Mouse (Mus musculus) midbrain, embryonic 15.5 days (tissue): Measurements from ENCODE around the gene Slx4. TPM values are rescaled to one million over a fixed set of nuclear protein-coding genes. Genes with fewer than 3 reads are reported as not detected.

Experiments used
- ATAC-seq: fragments of 200-750 bp; cut with Nextera tagmentation; replicated peaks from 2 replicates; pipeline ENCODE4 v1.8.0; 2017; ENCODE audit warnings: moderate TSS enrichment
- H3K27ac ChIP-seq: fragments of 300-500 bp; sonication (generic); 2 replicates; pipeline ENCODE4 v1.5.1; 2015; ENCODE audit warnings: mild to moderate bottlenecking, inconsistent platforms
- H3K27me3 ChIP-seq: fragments of 300-500 bp; sonication (generic); replicated peaks from 2 replicates; pipeline ENCODE4 v1.6.1; 2015; ENCODE audit warnings: inconsistent platforms
- H3K36me3 ChIP-seq: fragments of 300-500 bp; sonication (generic); replicated peaks from 2 replicates; pipeline ENCODE4 v1.6.1; 2015; ENCODE audit warnings: inconsistent platforms
- H3K4me1 ChIP-seq: fragments of 300-500 bp; sonication (generic); 2 replicates; pipeline ENCODE4 v1.6.1; 2015; ENCODE audit warnings: inconsistent platforms
- H3K4me2 ChIP-seq: fragments of 300-500 bp; sonication (generic); 2 replicates; pipeline ENCODE4 v1.6.1; 2015; ENCODE audit warnings: inconsistent platforms, mild to moderate bottlenecking, moderate library complexity
- H3K4me3 ChIP-seq: fragments of 300-500 bp; sonication (generic); 2 replicates; pipeline ENCODE4 v1.5.1; 2015; ENCODE audit warnings: mild to moderate bottlenecking, inconsistent platforms
- H3K9ac ChIP-seq: fragments of 300-500 bp; sonication (generic); 2 replicates; pipeline ENCODE4 v1.6.1; 2015; ENCODE audit warnings: mild to moderate bottlenecking, inconsistent platforms
- H3K9me3 ChIP-seq: fragments of 300-500 bp; sonication (generic); 2 replicates; pipeline ENCODE4 v1.6.1; 2016; ENCODE audit warnings: inconsistent platforms
- WGBS: fragments of 180-500 bp; shearing (Covaris S2); methylation state at CpG from one replicate; pipeline ENCODE4 v1.1.7; 2015; ENCODE audit warnings: mixed read lengths; 5-methylcytosine and 5-hydroxymethylcytosine counted together
- polyA plus RNA-seq: library from polyadenylated mRNA; unstranded; fragments of >200 nt; fragmentation: Nextera tagmentation; extraction: Ambion mirVana; gene quantifications from 2 replicates; pipeline ENCODE4 v1.2.1, GENCODE M21; 2015

The Slx4 gene
- 30.7 and 33.9 TPM in 2 replicates for polyA plus RNA-seq

DNA sequence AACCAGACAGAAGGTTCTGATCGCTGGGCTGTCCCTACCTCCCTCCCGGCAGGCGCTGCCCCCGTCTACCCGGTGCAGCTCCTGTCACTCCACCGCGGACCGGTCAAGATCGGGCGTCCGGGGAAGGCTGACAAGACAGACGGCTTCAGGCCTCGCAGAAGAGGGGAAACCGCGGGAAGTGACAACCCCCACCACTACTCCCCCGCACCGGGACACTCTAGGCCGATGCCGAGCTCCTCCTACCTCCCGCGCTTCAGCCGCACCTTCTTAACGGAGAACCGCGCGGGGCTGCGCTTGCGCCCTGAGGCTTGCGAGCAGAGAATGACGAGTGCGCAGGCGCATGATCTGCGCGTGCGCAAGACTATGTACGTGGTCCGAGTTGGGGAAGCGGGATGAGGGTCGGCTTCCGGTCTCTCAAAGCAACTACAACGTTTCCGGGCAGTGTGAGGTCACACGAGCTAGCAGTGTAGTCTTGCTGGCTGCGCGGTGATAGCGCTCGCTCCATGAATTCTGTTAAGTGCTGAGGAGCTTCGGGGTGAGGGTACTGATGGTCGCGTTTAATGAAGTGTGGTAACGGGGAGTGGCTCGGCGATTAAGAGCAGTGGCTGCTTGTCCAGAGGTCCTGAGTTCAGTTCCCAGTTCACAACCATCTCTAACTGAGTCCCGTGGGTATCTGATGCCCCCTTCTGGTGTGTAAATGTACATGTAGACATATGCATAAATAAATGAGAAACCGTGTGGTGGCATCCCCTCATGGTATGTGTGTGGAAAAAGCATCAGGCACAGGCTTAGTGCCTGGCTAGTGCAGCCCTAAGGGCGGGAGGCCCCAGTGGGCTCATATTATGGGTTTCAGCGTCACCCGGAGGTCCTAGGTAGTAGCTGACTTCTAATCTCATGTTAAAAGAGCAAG, at the start of gene Slx4:
Gene Slx4, minus strand, starts transcription at position 282 of the 910 bp plus-strand sequence.
- Histone ChIP-seq H3K4me3 (peak within 1 kb of the TSS; percentile 74), H3K27ac (peak within 1 kb of the TSS; percentile 84), H3K4me1 (peaks cover 19% of the 10 kb centered on the region), H3K9ac (peak within 1 kb of the TSS; percentile 86), H3K27me3 (no peaks in the 10 kb centered on the region), H3K9me3 (no peaks in the 10 kb centered on the region), H3K4me2 (peak within 1 kb of the TSS; percentile 61), H3K36me3 (peaks cover 23% of the 10 kb centered on the region; the same call in 1 of the 2 replicates)
- ATAC-seq, result peak; percentile 98
- WGBS, result 1% methylated on average over 50 of the region's 58 CpGs

DNA sequence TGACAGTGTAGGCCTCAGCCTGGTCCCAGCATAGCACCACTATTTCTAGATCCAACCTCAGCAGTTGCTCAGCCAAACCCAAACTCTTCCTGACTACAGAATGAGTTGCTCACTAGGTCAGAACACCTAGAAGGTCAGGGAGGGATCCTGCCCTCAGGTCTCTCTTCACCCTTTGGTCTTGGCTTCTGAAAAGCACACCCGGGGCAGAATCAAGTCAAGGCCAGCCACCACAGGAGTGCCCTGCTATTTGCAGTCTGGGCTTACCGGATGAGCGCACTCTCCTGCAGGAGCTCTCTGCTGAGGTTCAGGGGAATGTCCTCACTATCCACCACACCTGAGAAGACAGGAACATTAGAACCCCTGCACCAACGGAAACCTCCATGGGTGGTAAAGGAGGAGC, 49.0 kb upstream of the Slx4 start:
- no peak overlapping the region for H3K4me2 ChIP-seq
- peaks cover 32% of the 10 kb centered on the region for H3K36me3 ChIP-seq
- H3K9me3 ChIP-seq, result no peaks in the 10 kb centered on the region
- H3K9ac ChIP-seq, result no peak overlapping the region
- H3K4me3 ChIP-seq, result no peak overlapping the region
- ATAC-seq, result no peak
- no peaks in the 10 kb centered on the region for H3K27me3 ChIP-seq
- H3K27ac ChIP-seq, result no peak overlapping the region
- 92% methylated on average over 4 of the region's 4 CpGs for WGBS
- H3K4me1 ChIP-seq, result no peaks in the 10 kb centered on the region

- ATAC-seq, result no peak
- Histone ChIP-seq H3K36me3 (peaks cover 37% of the 10 kb centered on the region), H3K9me3 (no peaks in the 10 kb centered on the region), H3K27me3 (no peaks in the 10 kb centered on the region), H3K4me3 (no peak overlapping the region), H3K9ac (no peak overlapping the region), H3K4me2 (no peak overlapping the region), H3K27ac (no peak overlapping the region), H3K4me1 (no peaks in the 10 kb centered on the region)
- 80% methylated on average over 4 of the region's 4 CpGs for WGBS
Observed at GRCm38 (mm10) chr16:4045524-4045923, 42.0 kb upstream of the Slx4 start.

GRCm38 (mm10) chr16:4044093-4044492, 40.5 kb upstream of the Slx4 start:
- WGBS, result 96% methylated on average over 2 of the region's 2 CpGs
- Histone ChIP-seq H3K4me3 (no peak overlapping the region), H3K9ac (no peak overlapping the region), H3K9me3 (no peaks in the 10 kb centered on the region), H3K4me2 (no peak overlapping the region), H3K27me3 (no peaks in the 10 kb centered on the region), H3K36me3 (peaks cover 45% of the 10 kb centered on the region), H3K4me1 (no peaks in the 10 kb centered on the region), H3K27ac (no peak overlapping the region)
- ATAC-seq, result no peak

DNA sequence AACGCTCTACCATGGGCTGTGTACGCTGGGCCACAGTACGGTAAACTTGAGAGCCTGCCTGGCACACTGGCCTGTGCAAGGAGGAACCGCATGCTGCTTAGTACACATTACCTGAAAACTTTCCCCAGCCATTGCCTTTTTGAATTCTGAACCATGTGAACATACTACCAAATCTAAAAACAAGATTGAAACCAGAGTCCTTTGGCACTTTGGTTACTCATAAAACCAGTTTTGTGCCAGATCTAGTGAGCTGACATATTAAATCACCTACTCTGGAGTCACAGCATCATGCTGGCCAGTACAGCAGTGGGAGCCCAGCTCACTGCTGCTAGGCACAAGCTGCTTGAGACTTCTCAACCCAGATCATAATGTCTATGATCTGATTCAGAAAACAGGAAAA, 38.1 kb upstream of the Slx4 start:
- no peak for ATAC-seq
- Histone ChIP-seq H3K27me3 (no peaks in the 10 kb centered on the region), H3K9me3 (no peaks in the 10 kb centered on the region), H3K4me1 (no peaks in the 10 kb centered on the region), H3K9ac (no peak overlapping the region), H3K4me3 (no peak overlapping the region), H3K36me3 (peaks cover 48% of the 10 kb centered on the region), H3K27ac (no peak overlapping the region), H3K4me2 (no peak overlapping the region)
- 95% methylated on average over 4 of the region's 4 CpGs for WGBS

DNA sequence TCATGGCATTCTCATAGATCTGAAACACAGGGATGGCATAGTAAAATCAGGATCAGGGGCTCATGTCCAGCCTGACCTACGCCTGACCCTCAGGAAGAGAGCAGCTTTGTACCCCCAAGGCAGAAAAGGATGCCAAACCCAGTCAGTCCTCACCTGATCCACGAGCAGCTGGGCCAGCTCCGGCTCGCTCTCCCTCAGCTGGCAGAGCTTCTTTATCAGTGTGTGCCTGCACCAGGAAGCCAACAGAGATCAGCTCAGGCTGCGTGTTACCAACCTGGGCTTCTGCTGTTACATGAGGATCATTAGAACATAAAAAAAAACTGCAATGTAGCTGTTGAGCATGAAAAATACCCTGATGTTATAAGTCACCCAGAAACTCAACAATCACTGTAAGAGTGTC, 36.6 kb upstream of the Slx4 start:
- Histone ChIP-seq H3K4me2 (no peak overlapping the region), H3K4me3 (no peak overlapping the region), H3K9ac (no peak overlapping the region), H3K4me1 (no peaks in the 10 kb centered on the region), H3K27me3 (no peaks in the 10 kb centered on the region), H3K9me3 (no peaks in the 10 kb centered on the region), H3K36me3 (peaks cover 42% of the 10 kb centered on the region), H3K27ac (no peak overlapping the region)
- 86% methylated on average over 5 of the region's 5 CpGs for WGBS
- ATAC-seq, result no peak

GRCm38 (mm10) chr16:4037690-4038089, 34.1 kb upstream of the Slx4 start:
- Histone ChIP-seq H3K9ac (no peak overlapping the region), H3K27me3 (no peaks in the 10 kb centered on the region), H3K4me3 (no peak overlapping the region), H3K9me3 (no peaks in the 10 kb centered on the region), H3K4me1 (no peaks in the 10 kb centered on the region), H3K27ac (no peak overlapping the region), H3K36me3 (peaks cover 30% of the 10 kb centered on the region), H3K4me2 (no peak overlapping the region)
- WGBS, result 93% methylated on average over 7 of the region's 7 CpGs
- ATAC-seq, result no peak

GRCm38 (mm10) chr16:4036807-4037206, 33.2 kb upstream of the Slx4 start, which contains the start of gene Dnase1:
TSS of gene Dnase1 (plus strand) at chr16:4036942.
- H3K4me3 ChIP-seq, result no peak within 1 kb of the TSS
- no peak for ATAC-seq
- H3K36me3 ChIP-seq, result peaks cover 30% of the 10 kb centered on the region

GRCm38 (mm10) chr16:4035575-4035974, 32.0 kb upstream of the Slx4 start:
- Histone ChIP-seq H3K4me1 (no peaks in the 10 kb centered on the region), H3K9me3 (no peaks in the 10 kb centered on the region), H3K4me3 (no peak overlapping the region), H3K9ac (no peak overlapping the region), H3K36me3 (peaks cover 25% of the 10 kb centered on the region), H3K27ac (no peak overlapping the region), H3K27me3 (no peaks in the 10 kb centered on the region), H3K4me2 (no peak overlapping the region)
- no peak for ATAC-seq
- 93% methylated on average over 2 of the region's 2 CpGs for WGBS

More at GRCm38 (mm10) chr16:4036807-4037206, 33.2 kb upstream of the Slx4 start, which contains the start of gene Dnase1:
- 92% methylated on average over 5 of the region's 5 CpGs for WGBS
- Histone ChIP-seq H3K27ac (no peak within 1 kb of the TSS), H3K4me1 (no peaks in the 10 kb centered on the region), H3K4me2 (no peak within 1 kb of the TSS), H3K9ac (no peak within 1 kb of the TSS), H3K27me3 (no peaks in the 10 kb centered on the region), H3K9me3 (no peaks in the 10 kb centered on the region)

DNA sequence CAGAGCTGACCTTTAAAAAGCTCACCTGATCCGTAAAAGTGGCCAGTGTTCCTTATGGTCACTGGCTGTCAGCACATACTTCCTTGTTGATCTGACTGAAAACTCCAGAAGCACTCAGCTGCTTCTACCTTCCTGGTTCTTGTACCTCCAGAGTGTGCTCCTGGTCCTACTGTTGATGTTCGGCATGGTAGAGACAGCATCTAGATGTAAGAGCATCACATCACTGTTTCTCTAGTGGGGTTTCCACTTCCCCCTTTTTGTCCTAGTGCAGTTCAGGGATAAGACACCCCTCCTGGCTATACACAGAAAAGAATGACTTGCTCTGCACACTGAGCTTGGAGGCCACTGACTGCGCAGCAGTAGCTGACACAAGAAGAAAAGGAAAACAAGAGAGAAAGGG, 30.9 kb upstream of the Slx4 start:
- H3K36me3 ChIP-seq, result peaks cover 20% of the 10 kb centered on the region
- H3K27me3 ChIP-seq, result no peaks in the 10 kb centered on the region
- H3K9me3 ChIP-seq, result no peaks in the 10 kb centered on the region
- no peak overlapping the region for H3K4me3 ChIP-seq
- H3K9ac ChIP-seq, result no peak overlapping the region
- H3K4me1 ChIP-seq, result no peaks in the 10 kb centered on the region
- WGBS, result 71% methylated on average over 3 of the region's 3 CpGs
- no peak overlapping the region for H3K4me2 ChIP-seq
- ATAC-seq, result no peak
- H3K27ac ChIP-seq, result no peak overlapping the region

- no peaks in the 10 kb centered on the region for H3K27me3 ChIP-seq
- 31% methylated on average over 5 of the region's 5 CpGs for WGBS
- no peak for ATAC-seq
- H3K36me3 ChIP-seq, result peaks cover 15% of the 10 kb centered on the region; the same call in 1 of the 2 replicates
- no peak overlapping the region for H3K27ac ChIP-seq
- H3K9ac ChIP-seq, result no peak overlapping the region
- no peaks in the 10 kb centered on the region for H3K9me3 ChIP-seq
- H3K4me3 ChIP-seq, result no peak overlapping the region
- H3K4me1 ChIP-seq, result no peaks in the 10 kb centered on the region
- no peak overlapping the region for H3K4me2 ChIP-seq
Observed at GRCm38 (mm10) chr16:4033971-4034370, 30.4 kb upstream of the Slx4 start.

DNA sequence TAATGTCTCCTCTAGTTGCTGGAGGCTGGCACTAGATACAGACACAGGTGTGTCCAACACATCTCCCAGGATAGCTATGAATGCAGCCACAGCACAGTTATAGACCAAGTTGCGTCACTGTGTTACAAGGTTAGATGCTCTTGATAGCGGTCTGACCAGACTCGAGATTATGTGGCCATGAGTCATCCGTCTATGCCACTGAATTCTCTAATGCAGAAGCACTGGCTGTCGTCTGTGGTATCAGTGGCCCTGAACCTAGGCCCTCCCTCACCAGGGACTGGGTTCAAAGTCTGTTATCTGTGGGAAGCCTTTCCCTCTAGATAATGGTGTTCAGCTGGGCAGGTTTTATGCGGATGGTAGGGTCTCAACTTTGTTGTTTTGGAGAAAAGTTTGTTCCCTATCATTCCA, 28.8 kb upstream of the Slx4 start:
- no peak overlapping the region for H3K27ac ChIP-seq
- WGBS, result 93% methylated on average over 6 of the region's 6 CpGs
- H3K27me3 ChIP-seq, result no peaks in the 10 kb centered on the region
- H3K9me3 ChIP-seq, result no peaks in the 10 kb centered on the region
- H3K4me3 ChIP-seq, result no peak overlapping the region
- no peak for ATAC-seq
- H3K4me1 ChIP-seq, result no peaks in the 10 kb centered on the region
- H3K9ac ChIP-seq, result no peak overlapping the region
- H3K36me3 ChIP-seq, result peaks cover 5% of the 10 kb centered on the region; the same call in 1 of the 2 replicates
- no peak overlapping the region for H3K4me2 ChIP-seq
